Mouse (Mus musculus) forebrain, embryonic 15.5 days (tissue): ENCODE results near the gene Ubl3. TPM values are rescaled to one million over a fixed set of nuclear protein-coding genes. Genes with fewer than 3 reads are reported as not detected.

ENCODE experiments used
- ATAC-seq: fragments of 200-750 bp; cut with Nextera tagmentation; replicated peaks from 2 replicates; pipeline ENCODE4 v1.8.0; 2017; ENCODE audit warnings: mild to moderate bottlenecking, moderate TSS enrichment, moderate library complexity
- H3K27ac ChIP-seq: fragments of 300-500 bp; sonication (generic); replicated peaks from 2 replicates; pipeline ENCODE4 v1.5.1; 2015; ENCODE audit warnings: mild to moderate bottlenecking, inconsistent platforms
- H3K27me3 ChIP-seq: fragments of 300-500 bp; sonication (generic); 2 replicates; pipeline ENCODE4 v1.6.1; 2015; ENCODE audit warnings: inconsistent platforms
- H3K36me3 ChIP-seq: fragments of 300-500 bp; sonication (generic); 2 replicates; pipeline ENCODE4 v1.6.1; 2015; ENCODE audit warnings: mild to moderate bottlenecking, inconsistent platforms
- H3K4me1 ChIP-seq: fragments of 300-500 bp; sonication (generic); 2 replicates; pipeline ENCODE4 v1.6.1; 2015; ENCODE audit warnings: inconsistent platforms
- H3K4me2 ChIP-seq: fragments of 300-500 bp; sonication (generic); replicated peaks from 2 replicates; pipeline ENCODE4 v1.6.1; 2015; ENCODE audit warnings: mild to moderate bottlenecking, inconsistent platforms
- H3K4me3 ChIP-seq: fragments of 300-500 bp; sonication (generic); 2 replicates; pipeline ENCODE4 v1.5.1; 2015; ENCODE audit warnings: mild to moderate bottlenecking, inconsistent platforms
- H3K9ac ChIP-seq: fragments of 300-500 bp; sonication (generic); replicated peaks from 2 replicates; pipeline ENCODE4 v1.6.1; 2015; ENCODE audit warnings: mild to moderate bottlenecking, inconsistent platforms
- H3K9me3 ChIP-seq: fragments of 300-500 bp; sonication (generic); 2 replicates; pipeline ENCODE4 v1.6.1; 2016; ENCODE audit warnings: inconsistent platforms
- WGBS: fragments of 180-500 bp; shearing (Covaris S2); methylation state at CpG from one replicate; pipeline ENCODE4 v1.1.7; 2015; ENCODE audit warnings: mixed read lengths; 5-methylcytosine and 5-hydroxymethylcytosine counted together
- polyA plus RNA-seq: library from polyadenylated mRNA; unstranded; fragments of >200 nt; fragmentation: Nextera tagmentation; extraction: Ambion mirVana; gene quantifications from 2 replicates; pipeline ENCODE4 v1.2.1, GENCODE M21; 2015

Ubl3 gene
- polyA plus RNA-seq: 87.8 and 91.1 TPM in 2 replicates

- Histone ChIP-seq H3K27ac (peak within 1 kb of the TSS; percentile 99), H3K4me2 (peak within 1 kb of the TSS; percentile 59), H3K9ac (peak within 1 kb of the TSS; percentile 84), H3K4me1 (peaks cover 45% of the 10 kb centered on the region), H3K36me3 (no peaks in the 10 kb centered on the region), H3K27me3 (no peaks in the 10 kb centered on the region), H3K9me3 (no peaks in the 10 kb centered on the region), H3K4me3 (peak within 1 kb of the TSS; percentile 86)
- WGBS: under 1% methylated on average over 91 of the region's 95 CpGs
- ATAC-seq: peak; percentile 97
Observed at GRCm38 (mm10) chr5:148552187-148553071, at the start of gene Ubl3. Gene Ubl3, minus strand, starts transcription at chr5:148552789.

GRCm38 (mm10) chr5:148598376-148598775 is 45.8 kb upstream of the Ubl3 start:
- no peaks in the 10 kb centered on the region for H3K27me3 ChIP-seq
- 44% methylated on average over 9 of the region's 9 CpGs for WGBS
- ATAC-seq: no peak
- no peaks in the 10 kb centered on the region for H3K36me3 ChIP-seq
- no peak overlapping the region for H3K4me3 ChIP-seq
- H3K4me2 ChIP-seq: no peak overlapping the region
- H3K4me1 ChIP-seq: 0 out of 2 replicates have a peak, but pooled peaks cover 3% of the 10 kb centered on the region
- no peak overlapping the region for H3K9ac ChIP-seq
- no peak overlapping the region for H3K27ac ChIP-seq
- H3K9me3 ChIP-seq: no peaks in the 10 kb centered on the region

GRCm38 (mm10) chr5:148596086-148596753 is 43.6 kb upstream of the Ubl3 start:
- H3K27ac ChIP-seq: no peak overlapping the region
- H3K9ac ChIP-seq: no peak overlapping the region
- H3K36me3 ChIP-seq: no peaks in the 10 kb centered on the region
- no peaks in the 10 kb centered on the region for H3K27me3 ChIP-seq
- no peak for ATAC-seq
- H3K4me3 ChIP-seq: no peak overlapping the region
- H3K4me1 ChIP-seq: 0 out of 2 replicates have a peak, but pooled peaks cover 3% of the 10 kb centered on the region
- no peaks in the 10 kb centered on the region for H3K9me3 ChIP-seq
- H3K4me2 ChIP-seq: no peak overlapping the region
- WGBS: 94% methylated on average over 15 of the region's 15 CpGs

GRCm38 (mm10) chr5:148595459-148595751 is 42.8 kb upstream of the Ubl3 start:
- Histone ChIP-seq H3K9me3 (no peaks in the 10 kb centered on the region), H3K27me3 (no peaks in the 10 kb centered on the region), H3K36me3 (no peaks in the 10 kb centered on the region), H3K4me3 (no peak overlapping the region), H3K27ac (no peak overlapping the region), H3K4me2 (no peak overlapping the region), H3K9ac (no peak overlapping the region), H3K4me1 (0 out of 2 replicates have a peak, but pooled peaks cover 3% of the 10 kb centered on the region)
- WGBS: 86% methylated on average over 1 of the region's 1 CpGs
- no peak for ATAC-seq

GRCm38 (mm10) chr5:148594693-148595458 is 42.3 kb upstream of the Ubl3 start:
- 93% methylated on average over 3 of the region's 3 CpGs for WGBS
- no peak overlapping the region for H3K27ac ChIP-seq

GRCm38 (mm10) chr5:148593607-148594006 is 41.0 kb upstream of the Ubl3 start:
- H3K27me3 ChIP-seq: no peaks in the 10 kb centered on the region
- H3K27ac ChIP-seq: no peak overlapping the region
- H3K4me3 ChIP-seq: no peak overlapping the region
- no peak overlapping the region for H3K9ac ChIP-seq
- WGBS: 14% methylated on average over 4 of the region's 4 CpGs
- ATAC-seq: no peak
- no peaks in the 10 kb centered on the region for H3K9me3 ChIP-seq
- H3K4me1 ChIP-seq: 0 out of 2 replicates have a peak, but pooled peaks cover 3% of the 10 kb centered on the region
- H3K4me2 ChIP-seq: no peak overlapping the region
- no peaks in the 10 kb centered on the region for H3K36me3 ChIP-seq

More at GRCm38 (mm10) chr5:148594693-148595458, 42.3 kb upstream of the Ubl3 start:
- Histone ChIP-seq H3K4me3 (no peak overlapping the region), H3K9ac (no peak overlapping the region), H3K4me2 (no peak overlapping the region), H3K4me1 (0 out of 2 replicates have a peak, but pooled peaks cover 3% of the 10 kb centered on the region), H3K9me3 (no peaks in the 10 kb centered on the region), H3K27me3 (no peaks in the 10 kb centered on the region), H3K36me3 (no peaks in the 10 kb centered on the region)
- no peak for ATAC-seq

GRCm38 (mm10) chr5:148591448-148591862 is 38.9 kb upstream of the Ubl3 start:
- WGBS: 56% methylated on average over 7 of the region's 7 CpGs
- Histone ChIP-seq H3K4me1 (no peaks in the 10 kb centered on the region), H3K36me3 (no peaks in the 10 kb centered on the region), H3K27me3 (no peaks in the 10 kb centered on the region), H3K4me2 (no peak overlapping the region), H3K4me3 (no peak overlapping the region), H3K27ac (no peak overlapping the region), H3K9me3 (no peaks in the 10 kb centered on the region), H3K9ac (no peak overlapping the region)
- ATAC-seq: no peak

- no peak for ATAC-seq
- Histone ChIP-seq H3K27me3 (no peaks in the 10 kb centered on the region), H3K9me3 (no peaks in the 10 kb centered on the region), H3K36me3 (no peaks in the 10 kb centered on the region), H3K4me1 (no peaks in the 10 kb centered on the region), H3K27ac (no peak overlapping the region), H3K4me2 (no peak overlapping the region), H3K9ac (no peak overlapping the region), H3K4me3 (no peak overlapping the region)
- 66% methylated on average over 20 of the region's 20 CpGs for WGBS
Observed at GRCm38 (mm10) chr5:148590603-148591447, 38.2 kb upstream of the Ubl3 start.

GRCm38 (mm10) chr5:148588987-148589386 is 36.4 kb upstream of the Ubl3 start:
- Histone ChIP-seq H3K27ac (no peak overlapping the region), H3K9ac (no peak overlapping the region), H3K27me3 (no peaks in the 10 kb centered on the region), H3K4me2 (no peak overlapping the region), H3K9me3 (no peaks in the 10 kb centered on the region), H3K36me3 (no peaks in the 10 kb centered on the region), H3K4me3 (no peak overlapping the region), H3K4me1 (no peaks in the 10 kb centered on the region)
- WGBS: 88% methylated on average over 3 of the region's 3 CpGs
- no peak for ATAC-seq

GRCm38 (mm10) chr5:148588142-148588650 is 35.6 kb upstream of the Ubl3 start:
- Histone ChIP-seq H3K9me3 (no peaks in the 10 kb centered on the region), H3K27ac (no peak overlapping the region), H3K27me3 (no peaks in the 10 kb centered on the region), H3K36me3 (no peaks in the 10 kb centered on the region), H3K9ac (no peak overlapping the region), H3K4me3 (no peak overlapping the region), H3K4me2 (no peak overlapping the region), H3K4me1 (no peaks in the 10 kb centered on the region)
- 25% methylated on average over 6 of the region's 6 CpGs for WGBS
- ATAC-seq: no peak

GRCm38 (mm10) chr5:148580388-148580985 is 27.9 kb upstream of the Ubl3 start:
- Histone ChIP-seq H3K4me1 (no peaks in the 10 kb centered on the region), H3K27me3 (no peaks in the 10 kb centered on the region), H3K27ac (no peak overlapping the region), H3K9me3 (no peaks in the 10 kb centered on the region), H3K9ac (no peak overlapping the region), H3K4me3 (no peak overlapping the region), H3K4me2 (no peak overlapping the region), H3K36me3 (no peaks in the 10 kb centered on the region)
- no peak for ATAC-seq
- 93% methylated on average over 13 of the region's 13 CpGs for WGBS
